Mouse (Mus musculus) heart, adult 2 months (tissue): ENCODE measurements around the gene Cdc34. TPM values are rescaled to one million over a fixed set of nuclear protein-coding genes. Genes with fewer than 3 reads are reported as not detected.
A peak's percentile ranks its signal among the peaks of the same experiment; 100 is the strongest.
"Not testable (repeated sequence)": the region's sequence is repeated elsewhere in the genome, so short reads cannot be mapped to it uniquely, and the experiment has no call there.

Experiments
- DNase-seq, 2 experiments: peaks; one replicate each; pipeline ENCODE4 v3.0.0; 2021
- H3K27ac ChIP-seq: fragments of 200-600 bp; 2 replicates; pipeline ENCODE4 v1.8.1; 2022
- H3K27me3 ChIP-seq: fragments of 200-500 bp; 2 replicates; pipeline ENCODE4 v1.6.1; 2012; ENCODE audit warnings: mild to moderate bottlenecking, low read length, inconsistent platforms, mixed read lengths; ENCODE audit not compliant: control insufficient read depth, insufficient read depth
- H3K36me3 ChIP-seq: fragments of 200-500 bp; 2 replicates; pipeline ENCODE4 v1.6.1; 2012; ENCODE audit warnings: low read length, inconsistent platforms; ENCODE audit not compliant: control insufficient read depth, insufficient read depth
- H3K4me1 ChIP-seq: fragments of 200-500 bp; 2 replicates; pipeline ENCODE4 v1.6.1; 2011; ENCODE audit warnings: low read length; ENCODE audit not compliant: control insufficient read depth, insufficient read depth
- H3K4me3 ChIP-seq: fragments of 200-600 bp; 2 replicates; pipeline ENCODE4 v1.8.1; 2022
- H3K79me2 ChIP-seq: fragments of 200-500 bp; replicated peaks from 2 replicates; pipeline ENCODE4 v1.6.1; 2012; ENCODE audit warnings: mild to moderate bottlenecking, inconsistent platforms, low read length, moderate library complexity, mixed read lengths; ENCODE audit not compliant: control insufficient read depth, insufficient read depth
- H3K9ac ChIP-seq: fragments of 200-500 bp; 2 replicates; pipeline ENCODE4 v1.6.1; 2012; ENCODE audit warnings: low read depth, mild to moderate bottlenecking, control low read depth, inconsistent platforms, low read length, mixed read lengths
- CTCF ChIP-seq: fragments of 200-600 bp; IDR thresholded peaks from 2 replicates; pipeline ENCODE4 v1.8.1; 2022; ENCODE audit warnings: antibody characterized with exemption, mild to moderate bottlenecking, moderate library complexity
- EP300 ChIP-seq: fragments of 200-500 bp; IDR thresholded peaks from 2 replicates; pipeline ENCODE4 v1.6.1; 2011; ENCODE audit warnings: low read depth, low read length, control low read depth; ENCODE audit not compliant: insufficient read depth
- POLR2A ChIP-seq: fragments of 200-500 bp; IDR thresholded peaks from 2 replicates; pipeline ENCODE4 v1.6.1; 2011; ENCODE audit warnings: mild to moderate bottlenecking, low read depth, low read length, control low read depth; ENCODE audit not compliant: insufficient read depth
- WGBS: fragments of 180-500 bp; shearing (Covaris S2); methylation state at CpG from one replicate; pipeline ENCODE4 v1.1.7; 2018; 5-methylcytosine and 5-hydroxymethylcytosine counted together
- intact Hi-C: fragments of 180-260 bp; cut with DNase I; formaldehyde crosslinking; loops from one replicate; pipeline ENCODE4 v1.15.1; 2025
- polyA plus RNA-seq: library from polyadenylated mRNA; depleted of rRNA; stranded (reverse); fragments of >200 nt; gene quantifications from 2 replicates; pipeline ENCODE4 v1.2.3, GENCODE M21; 2012
- total RNA-seq, 2 experiments: library from RNA; stranded (reverse); gene quantifications; 2 replicates each; pipeline ENCODE4 v1.2.3; 2021

Cdc34 gene
- total and polyA plus RNA-seq, 3 experiments, result 196 to 352 (median 216) TPM

GRCm38 (mm10) chr10:79697916-79698315, 15.9 kb downstream of the Cdc34 start:
- Histone ChIP-seq H3K36me3 (no peaks in the 10 kb centered on the region), H3K27ac (peak overlapping the region; percentile 85), H3K4me1 (peaks cover 17% of the 10 kb centered on the region), H3K4me3 (no peak overlapping the region), H3K79me2 (no peaks in the 10 kb centered on the region), H3K27me3 (no peaks in the 10 kb centered on the region), H3K9ac (no peak overlapping the region)
- no peak for TF ChIP-seq POLR2A
- TF ChIP-seq EP300, result no peak
- TF ChIP-seq CTCF, result no peak
- intact Hi-C loops, result no loop called here
- DNase-seq, result no peak
- WGBS, result 31% methylated on average over 6 of the region's 6 CpGs

- TF ChIP-seq EP300 (no peak), POLR2A (no peak), CTCF (no peak)
- H3K4me1 ChIP-seq, result peaks cover 17% of the 10 kb centered on the region
- no peaks in the 10 kb centered on the region for H3K36me3 ChIP-seq
- intact Hi-C loops, result no loop called here
- H3K79me2 ChIP-seq, result no peaks in the 10 kb centered on the region
- H3K27ac ChIP-seq, result no peak overlapping the region
- H3K27me3 ChIP-seq, result no peaks in the 10 kb centered on the region
- WGBS, result 89% methylated on average over 6 of the region's 6 CpGs
- H3K4me3 ChIP-seq, result no peak overlapping the region
- no peak overlapping the region for H3K9ac ChIP-seq
- DNase-seq, result peak in 1 of 2 experiments; percentile 3
These were observed 16.5 kb downstream of the Cdc34 start for GRCm38 (mm10) chr10:79698459-79698858.

GRCm38 (mm10) chr10:79700676-79701075, 18.7 kb downstream of the Cdc34 start:
- H3K27ac ChIP-seq, result peak overlapping the region; percentile 83
- no peak overlapping the region for H3K9ac ChIP-seq

GRCm38 (mm10) chr10:79701443-79702129, 19.6 kb downstream of the Cdc34 start:
- Histone ChIP-seq H3K36me3 (no peaks in the 10 kb centered on the region), H3K27ac (peak overlapping the region; percentile 83), H3K79me2 (peaks cover 6% of the 10 kb centered on the region; the same call in 1 of the 2 replicates), H3K27me3 (no peaks in the 10 kb centered on the region), H3K4me3 (no peak overlapping the region), H3K9ac (0 out of 2 replicates have a peak overlapping the region, but pooled peaks have one; percentile 10), H3K4me1 (peaks cover 17% of the 10 kb centered on the region)
- intact Hi-C loops, result no loop called here
- 31% methylated on average over 10 of the region's 10 CpGs for WGBS
- peak; percentile 78 to 86 for DNase-seq
- TF ChIP-seq EP300 (peak; percentile 90), CTCF (no peak), POLR2A (0 out of 2 replicates have a peak, but pooled peaks have one; percentile 4)

More at GRCm38 (mm10) chr10:79700676-79701075, 18.7 kb downstream of the Cdc34 start:
- no peak overlapping the region for H3K4me3 ChIP-seq
- H3K27me3 ChIP-seq, result no peaks in the 10 kb centered on the region
- H3K4me1 ChIP-seq, result peaks cover 23% of the 10 kb centered on the region
- H3K36me3 ChIP-seq, result no peaks in the 10 kb centered on the region
- 34% methylated on average over 7 of the region's 7 CpGs for WGBS
- TF ChIP-seq CTCF, result no peak
- no peak for TF ChIP-seq POLR2A
- no peak for TF ChIP-seq EP300
- peaks cover 6% of the 10 kb centered on the region; the same call in 1 of the 2 replicates for H3K79me2 ChIP-seq
- peak in 1 of 2 experiments; percentile 39 for DNase-seq
- intact Hi-C loops, result no loop called here

GRCm38 (mm10) chr10:79702970-79703369, 21.0 kb downstream of the Cdc34 start:
- H3K79me2 ChIP-seq, H3K4me3 ChIP-seq, DNase-seq, H3K9ac ChIP-seq, H3K36me3 ChIP-seq, H3K27ac ChIP-seq, H3K27me3 ChIP-seq, intact Hi-C loops: not testable (repeated sequence)
- peaks cover 20% of the 10 kb centered on the region for H3K4me1 ChIP-seq
- WGBS, result 82% methylated on average over 4 of the region's 4 CpGs

- peak overlapping the region; percentile 99 for H3K27ac ChIP-seq
- no peak overlapping the region for H3K9ac ChIP-seq
- peaks cover 8% of the 10 kb centered on the region; the same call in 1 of the 2 replicates for H3K79me2 ChIP-seq
- DNase-seq, result no peak
- H3K4me1 ChIP-seq, result peaks cover 20% of the 10 kb centered on the region
- WGBS, result 82% methylated on average over 10 of the region's 10 CpGs
- H3K4me3 ChIP-seq, result no peak overlapping the region
- H3K27me3 ChIP-seq, result no peaks in the 10 kb centered on the region
- intact Hi-C loops, result no loop called here
- TF ChIP-seq POLR2A (no peak), CTCF (no peak), EP300 (no peak)
- H3K36me3 ChIP-seq, result no peaks in the 10 kb centered on the region; the same call in 1 of the 2 replicates
These were observed 21.5 kb downstream of the Cdc34 start for GRCm38 (mm10) chr10:79703541-79703940.
